Mouse (Mus musculus) small intestine, adult 2 months (tissue): ENCODE data around the gene D17H6S53E. TPM values are rescaled to one million over a fixed set of nuclear protein-coding genes. Genes with fewer than 3 reads are reported as not detected.

Source experiments
- H3K27ac ChIP-seq: fragments of 200-500 bp; 2 replicates; pipeline ENCODE4 v1.5.1; 2012; ENCODE audit warnings: low read depth, low read length, control low read depth, inconsistent platforms; ENCODE audit not compliant: insufficient read depth
- H3K27me3 ChIP-seq: fragments of 200-500 bp; 2 replicates; pipeline ENCODE4 v1.6.1; 2012; ENCODE audit warnings: mild to moderate bottlenecking, moderate library complexity, low read length, inconsistent platforms; ENCODE audit not compliant: control insufficient read depth, insufficient read depth
- H3K36me3 ChIP-seq: fragments of 200-500 bp; 2 replicates; pipeline ENCODE4 v1.6.1; 2012; ENCODE audit warnings: mild to moderate bottlenecking, low read length, control low read depth, inconsistent platforms; ENCODE audit not compliant: control insufficient read depth, insufficient read depth
- H3K4me1 ChIP-seq: fragments of 200-500 bp; 2 replicates; pipeline ENCODE4 v1.6.1; 2012; ENCODE audit warnings: low read length, inconsistent platforms, mixed read lengths; ENCODE audit not compliant: control insufficient read depth, insufficient read depth, insufficient read length
- H3K4me3 ChIP-seq: fragments of 200-500 bp; 2 replicates; pipeline ENCODE4 v1.5.1; 2012; ENCODE audit warnings: low read depth, mild to moderate bottlenecking, control low read depth, inconsistent platforms, low read length, moderate library complexity
- CTCF ChIP-seq: fragments of 200-500 bp; IDR thresholded peaks from 2 replicates; pipeline ENCODE4 v1.5.1; 2012; ENCODE audit warnings: low read depth, mild to moderate bottlenecking, control low read depth, inconsistent platforms, low read length, moderate library complexity, mixed read lengths; ENCODE audit not compliant: insufficient replicate concordance, insufficient read length; ENCODE audit errors: extremely low read depth
- POLR2A ChIP-seq: fragments of 200-500 bp; IDR thresholded peaks from 2 replicates; pipeline ENCODE4 v1.6.1; 2012; ENCODE audit warnings: low read depth, mild to moderate bottlenecking, control low read depth, inconsistent platforms, low read length, moderate library complexity
- WGBS: fragments of 180-500 bp; shearing (Covaris S2); methylation state at CpG from one replicate; pipeline ENCODE4 v1.1.7; 2018; 5-methylcytosine and 5-hydroxymethylcytosine counted together
- polyA plus RNA-seq: library from polyadenylated mRNA; depleted of rRNA; stranded (reverse); fragments of >200 nt; gene quantifications from 2 replicates; pipeline ENCODE4 v1.2.3, GENCODE M21; 2012

The D17H6S53E gene
- polyA plus RNA-seq, 1 experiment, result 16.2 TPM

GRCm38 (mm10) chr17:35162121-35162520 lies 35.9 kb downstream of the D17H6S53E start:
- no peaks in the 10 kb centered on the region for H3K27me3 ChIP-seq
- H3K27ac ChIP-seq, result no peak overlapping the region
- 70% methylated on average over 14 of the region's 14 CpGs for WGBS
- peaks cover 10% of the 10 kb centered on the region; the same call in 1 of the 2 replicates for H3K4me1 ChIP-seq
- no peak overlapping the region for H3K4me3 ChIP-seq
- H3K36me3 ChIP-seq, result peaks cover 50% of the 10 kb centered on the region
- TF ChIP-seq CTCF (no peak), POLR2A (no peak)

- 10% methylated on average over 12 of the region's 12 CpGs for WGBS
- H3K36me3 ChIP-seq, result peaks cover 44% of the 10 kb centered on the region
- H3K27ac ChIP-seq, result no peak overlapping the region
- TF ChIP-seq CTCF (no peak), POLR2A (no peak)
- H3K27me3 ChIP-seq, result no peaks in the 10 kb centered on the region
- H3K4me3 ChIP-seq, result peak overlapping the region; percentile 35
- peaks cover 10% of the 10 kb centered on the region; the same call in 1 of the 2 replicates for H3K4me1 ChIP-seq
These were observed 36.6 kb downstream of the D17H6S53E start for GRCm38 (mm10) chr17:35162730-35163129.

DNA sequence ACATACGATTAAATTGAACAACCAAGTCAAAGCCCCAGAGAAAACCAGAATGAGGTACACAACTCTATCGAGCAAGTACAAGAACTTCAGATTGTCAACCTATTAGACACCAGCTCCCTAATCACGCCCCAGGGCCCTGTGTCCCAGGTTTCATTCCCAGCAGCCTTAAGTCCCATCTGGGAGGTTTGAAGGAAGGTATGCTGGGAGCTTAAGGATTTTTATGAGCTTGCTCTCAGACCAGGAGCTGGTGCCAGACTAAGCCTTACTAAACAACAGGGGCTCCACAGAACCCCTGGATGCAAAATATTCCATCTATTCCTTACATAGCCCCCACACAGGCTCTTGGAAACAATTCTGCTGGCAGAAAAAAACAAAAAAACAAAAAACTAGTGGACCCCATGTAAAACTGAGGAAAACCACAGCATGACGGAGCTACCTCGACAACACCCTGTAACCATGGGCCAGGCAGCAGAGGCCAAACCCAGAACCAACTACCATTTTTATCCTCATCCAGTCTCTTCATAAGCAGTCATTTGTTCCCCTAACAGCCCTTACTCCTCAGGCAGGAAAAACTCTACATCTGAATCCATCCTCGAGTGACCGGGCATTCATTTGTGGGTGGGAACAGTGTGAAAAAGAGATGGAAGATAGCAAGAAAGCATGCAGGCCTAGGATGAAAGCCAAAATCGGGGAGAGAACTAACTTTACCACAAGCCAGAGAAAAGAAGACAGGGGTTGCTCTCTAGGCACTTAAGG lies 37.3 kb downstream of the D17H6S53E start:
- WGBS, result 2% methylated on average over 8 of the region's 8 CpGs

GRCm38 (mm10) chr17:35164218-35164567 lies 38.0 kb downstream of the D17H6S53E start:
- Histone ChIP-seq H3K27ac (peak overlapping the region; percentile 80), H3K4me3 (peak overlapping the region; percentile 99), H3K4me1 (peaks cover 10% of the 10 kb centered on the region; the same call in 1 of the 2 replicates), H3K36me3 (peaks cover 30% of the 10 kb centered on the region), H3K27me3 (no peaks in the 10 kb centered on the region)
- 2% methylated on average over 28 of the region's 28 CpGs for WGBS
- TF ChIP-seq CTCF (no peak), POLR2A (no peak)

More for the DNA sequence above, 37.3 kb downstream of the D17H6S53E start:
- H3K4me3 ChIP-seq, result peak overlapping the region; percentile 99
- TF ChIP-seq POLR2A (no peak), CTCF (no peak)
- H3K27me3 ChIP-seq, result no peaks in the 10 kb centered on the region
- peaks cover 10% of the 10 kb centered on the region; the same call in 1 of the 2 replicates for H3K4me1 ChIP-seq
- H3K27ac ChIP-seq, result peak overlapping the region; percentile 80
- peaks cover 37% of the 10 kb centered on the region for H3K36me3 ChIP-seq

DNA sequence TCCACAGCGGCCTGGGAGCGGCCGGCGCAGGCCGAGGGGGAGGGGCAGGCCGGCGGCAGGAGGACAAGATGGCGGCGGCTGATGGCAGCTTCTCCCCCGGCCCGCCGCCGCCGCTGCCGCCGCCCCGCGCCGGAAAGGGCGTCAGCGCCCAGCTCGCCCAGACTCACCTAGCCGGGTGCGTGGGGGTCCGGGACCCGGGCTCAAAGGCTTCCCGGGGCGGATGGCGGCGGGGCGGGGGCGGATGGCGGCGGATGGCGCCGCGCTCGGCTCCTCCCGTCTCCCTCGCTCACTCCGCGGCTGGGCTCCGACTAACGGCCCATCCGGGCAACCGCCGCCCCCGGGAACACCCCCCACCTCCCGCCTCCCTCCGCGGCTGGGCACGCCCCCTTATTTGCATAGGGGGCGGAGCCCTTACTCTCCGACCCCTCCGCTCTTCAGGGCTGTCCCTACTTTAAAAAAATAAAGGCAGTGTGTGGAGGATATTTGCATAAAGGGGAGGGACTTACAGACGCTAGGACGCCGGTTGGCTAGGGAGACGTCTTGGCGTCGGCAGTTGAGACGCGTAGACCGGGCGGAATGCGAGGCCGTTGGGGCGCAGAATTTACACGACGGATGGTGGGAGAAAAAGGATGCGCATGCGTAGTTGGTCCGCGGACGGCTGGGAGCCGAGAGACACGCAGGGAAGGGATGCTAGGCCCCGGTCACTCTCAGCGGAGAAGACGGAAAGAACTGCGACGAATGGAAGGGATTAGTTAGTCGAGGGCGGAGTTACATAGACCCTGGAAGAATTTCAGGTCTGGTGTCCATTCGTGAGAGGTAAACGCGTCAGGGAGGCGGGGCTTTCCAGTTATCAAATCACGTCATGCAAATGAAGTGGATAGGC lies 38.6 kb downstream of the D17H6S53E start, which contains the start of gene Prrc2a:
Gene Prrc2a, minus strand, starts transcription at position 330 of the 883 bp plus-strand sequence.
- Histone ChIP-seq H3K4me3 (peak within 1 kb of the TSS; percentile 99), H3K27ac (peak within 1 kb of the TSS; percentile 99), H3K36me3 (peaks cover 24% of the 10 kb centered on the region), H3K27me3 (no peaks in the 10 kb centered on the region), H3K4me1 (peaks cover 10% of the 10 kb centered on the region; the same call in 1 of the 2 replicates)
- WGBS, result 1% methylated on average over 85 of the region's 89 CpGs
- TF ChIP-seq CTCF (no peak), POLR2A (peak; percentile 86; the same call in 1 of the 2 replicates)

DNA sequence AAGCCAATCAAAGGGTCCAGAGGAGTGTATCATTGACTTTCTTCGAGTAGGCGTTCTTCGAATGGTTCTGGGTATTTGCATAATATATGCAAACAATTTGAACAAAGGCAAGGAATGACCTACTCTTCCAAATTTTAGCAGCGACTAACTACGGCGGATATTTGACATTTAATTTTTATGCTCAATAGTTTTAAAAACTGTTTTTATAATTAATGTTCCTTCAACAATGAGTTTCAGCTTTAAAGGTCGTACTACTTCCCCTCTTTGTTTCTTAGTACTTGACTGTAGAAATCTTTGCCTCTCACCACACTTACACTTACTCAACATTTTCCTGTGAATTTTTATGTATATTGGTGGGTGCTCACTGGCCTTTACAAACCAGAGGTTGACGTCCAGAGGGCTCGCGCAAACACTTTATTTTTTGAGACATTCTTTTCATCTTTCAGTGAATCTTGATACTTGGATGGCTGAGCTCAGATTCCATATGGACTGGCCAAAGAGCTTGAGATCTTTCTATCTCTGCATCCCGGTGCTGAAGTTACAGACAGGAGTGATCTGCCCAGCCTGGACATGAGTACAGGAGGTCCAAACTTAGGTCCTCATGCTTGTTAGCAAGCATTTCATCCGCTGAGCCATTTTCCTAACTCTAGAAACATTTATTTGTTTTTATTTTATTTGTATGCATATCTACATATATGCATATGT lies 39.4 kb downstream of the D17H6S53E start:
- peak overlapping the region; percentile 79 for H3K4me3 ChIP-seq
- H3K36me3 ChIP-seq, result peaks cover 16% of the 10 kb centered on the region
- no peaks in the 10 kb centered on the region for H3K27me3 ChIP-seq
- H3K4me1 ChIP-seq, result peaks cover 10% of the 10 kb centered on the region; the same call in 1 of the 2 replicates
- 19% methylated on average over 12 of the region's 12 CpGs for WGBS
- TF ChIP-seq POLR2A (no peak), CTCF (no peak)
- peak overlapping the region; percentile 38 for H3K27ac ChIP-seq
